18 mouse cellular contexts compared by ENCODE assay signal in genomic region chr6:40610244-40610643, GRCm38 (mm10). TPM values are rescaled to one million over a fixed set of nuclear protein-coding genes. Genes with fewer than 3 reads are reported as not detected.
DNase-seq lines count a peak whose midpoint lies in the region; ATAC-seq and TF ChIP-seq lines count a peak whose summit lies in the region.
"Had no signal": no experiment of that assay in that cellular context is flagged by ENCODE, and none has a peak within 500 bp of the region (broad histone marks: within the 10 kb centered on the region; RNA-seq: fewer than 3 reads in every experiment).

No protein-coding gene starts in this region.

- H3K27me3 ChIP-seq in midbrain, postnatal 0 days (ENCODE audit: insufficient read depth, low read length): no peaks in the 10 kb centered on the region
- H3K27me3 ChIP-seq in midbrain, embryonic 11.5 days (ENCODE audit: control insufficient read depth, insufficient read depth, low read length): no peaks in the 10 kb centered on the region
- H3K27me3 ChIP-seq: liver, embryonic 15.5 days had no signal

- H3K4me2 ChIP-seq in midbrain, postnatal 0 days (ENCODE audit: low read depth, low read length, poor library complexity, severe bottlenecking): no peak overlapping the region
- no peak overlapping the region for H3K4me2 ChIP-seq in midbrain, embryonic 11.5 days
- H3K4me2 ChIP-seq: liver, embryonic 15.5 days had no signal

- no peak overlapping the region for H3K27ac ChIP-seq in midbrain, postnatal 0 days (ENCODE audit: low read depth, low read length)
- H3K27ac ChIP-seq in midbrain, embryonic 11.5 days (ENCODE audit: low read depth, low read length): no peak overlapping the region
- H3K27ac ChIP-seq: heart, embryonic 10.5 days; liver, embryonic 15.5 days; macrophage had no signal

- ATAC-seq in midbrain, postnatal 0 days (ENCODE audit: low FRiP score): no peak
- ATAC-seq in midbrain, embryonic 11.5 days (ENCODE audit: low FRiP score): no peak
- ATAC-seq: activated CD4-positive, CD25-positive, alpha-beta regulatory T cell, adult 4 months; CD4-positive, CD25-positive, alpha-beta regulatory T cell, adult 4 months had no signal

- H3K36me3 ChIP-seq in midbrain, postnatal 0 days (ENCODE audit: insufficient read depth, low read length): no peaks in the 10 kb centered on the region
- no peaks in the 10 kb centered on the region for H3K36me3 ChIP-seq in midbrain, embryonic 11.5 days (ENCODE audit: control insufficient read depth, insufficient read depth, low read length)
- H3K36me3 ChIP-seq: heart, embryonic 10.5 days; liver, embryonic 15.5 days had no signal

- no peak for TF ChIP-seq CTCF in midbrain, postnatal 0 days (IDR thresholded peaks at IDR 0.05)

- no peaks in the 10 kb centered on the region for H3K9me3 ChIP-seq in midbrain, postnatal 0 days (ENCODE audit: low read length)
- H3K9me3 ChIP-seq in midbrain, embryonic 11.5 days (ENCODE audit: control insufficient read depth, low read length): no peaks in the 10 kb centered on the region
- H3K9me3 ChIP-seq: heart, embryonic 10.5 days; liver, embryonic 15.5 days had no signal

- no peak overlapping the region for H3K4me3 ChIP-seq in midbrain, postnatal 0 days (ENCODE audit: low read depth, low read length)
- no peak overlapping the region for H3K4me3 ChIP-seq in midbrain, embryonic 11.5 days (ENCODE audit: low read depth, low read length)
- H3K4me3 ChIP-seq: heart, embryonic 10.5 days; liver, embryonic 15.5 days had no signal

- WGBS in midbrain, postnatal 0 days: 55% methylated on average over 8 of the region's 8 CpGs
- 90% methylated on average over 8 of the region's 8 CpGs for WGBS in midbrain, embryonic 11.5 days

- no peaks in the 10 kb centered on the region for H3K4me1 ChIP-seq in midbrain, postnatal 0 days (ENCODE audit: insufficient read depth, low read length)
- H3K4me1 ChIP-seq in midbrain, embryonic 11.5 days (ENCODE audit: control insufficient read depth, insufficient read depth, low read length): no peaks in the 10 kb centered on the region
- H3K4me1 ChIP-seq: heart, embryonic 10.5 days; liver, embryonic 15.5 days had no signal

- no peak overlapping the region for H3K9ac ChIP-seq in midbrain, postnatal 0 days (replicated peaks; ENCODE audit: low read length, poor library complexity, severe bottlenecking)
- H3K9ac ChIP-seq in midbrain, embryonic 11.5 days (ENCODE audit: low read length): no peak overlapping the region
- H3K9ac ChIP-seq: liver, embryonic 15.5 days had no signal

- peak; percentile 23 to 29 for DNase-seq in frontal cortex, postnatal 36 days (ENCODE audit: low spot score in 2 of 2)
- no peak for DNase-seq in frontal cortex, postnatal 25 days (ENCODE audit: low spot score in 2 of 2)
- DNase-seq in midbrain, postnatal 0 days (ENCODE audit: low spot score): peak; percentile 57
- DNase-seq in midbrain, embryonic 11.5 days (ENCODE audit: low spot score, missing footprints): no peak
- DNase-seq in layer of hippocampus, postnatal 10 days (ENCODE audit: low spot score in 2 of 2): peak; percentile 28 to 34
- DNase-seq in adrenal gland, adult 18-20 months (ENCODE audit: low spot score in 2 of 2): no peak
- DNase-seq in thymus, postnatal 0 days (ENCODE audit: low spot score): no peak
- DNase-seq: heart, postnatal 4 days; kidney, adult 2 months; thymus, postnatal 4 days had no signal

RNA-seq across cellular contexts. Expression of gene Tas2r138, which starts 2.9 kb away (rescaled TPM):
- not detected in 2 replicates for total RNA-seq in midbrain, postnatal 0 days (2014; rRNA removed)
- polyA plus RNA-seq in midbrain, postnatal 0 days (2015; fragmentation: Nextera tagmentation; extraction: Ambion mirVana): not detected in 2 replicates
- polyA plus RNA-seq in midbrain, embryonic 11.5 days (2014; fragmentation: Nextera tagmentation; extraction: Ambion mirVana): not detected in 2 replicates
- not detected for total RNA-seq in layer of hippocampus, postnatal 10 days (2021)
- not detected for total RNA-seq in adrenal gland, adult 18-20 months (2021)
- 0.13 TPM in 1 of 2 replicates, not detected in the other for polyA plus RNA-seq in thymus, postnatal 0 days (2015; fragmentation: Nextera tagmentation; extraction: Ambion mirVana)
- total RNA-seq: gastrocnemius, adult 8-10 months; heart, postnatal 4 days; neutrophil, adult 5-6 weeks had no signal
- polyA plus RNA-seq: activated CD4-positive, CD25-positive, alpha-beta regulatory T cell, adult 4 months; CD4-positive, CD25-positive, alpha-beta regulatory T cell, adult 4 months; heart, embryonic 10.5 days; liver, embryonic 15.5 days; macrophage; stomach, embryonic 16.5 days had no signal

RNA-seq across cellular contexts. Expression of gene Mgam, which starts 18.4 kb away (rescaled TPM):
- 1.1 and 1.8 TPM in 2 replicates for total RNA-seq in midbrain, postnatal 0 days (2014; rRNA removed)
- polyA plus RNA-seq in midbrain, postnatal 0 days (2015; fragmentation: Nextera tagmentation; extraction: Ambion mirVana): 0.11 and 0.26 TPM in 2 replicates
- not detected in 2 replicates for polyA plus RNA-seq in midbrain, embryonic 11.5 days (2014; fragmentation: Nextera tagmentation; extraction: Ambion mirVana)
- total RNA-seq in layer of hippocampus, postnatal 10 days (2021): 1 to 10 TPM in 1 of 2 experiments, under 1 TPM in 1; 0.62 to 1.3 TPM
- total RNA-seq in adrenal gland, adult 18-20 months (2021): under 1 TPM in 1 of 2 experiments, not detected in 1; 0.89 TPM
- 1.1 and 1.2 TPM in 2 replicates for polyA plus RNA-seq in thymus, postnatal 0 days (2015; fragmentation: Nextera tagmentation; extraction: Ambion mirVana)
- polyA plus RNA-seq: activated CD4-positive, CD25-positive, alpha-beta regulatory T cell, adult 4 months had no signal

RNA-seq across cellular contexts. Expression of gene Clec5a, which starts 24.6 kb away (rescaled TPM):
- total RNA-seq in midbrain, postnatal 0 days (2014; rRNA removed): 2.1 TPM in 1 of 2 replicates, not detected in the other
- polyA plus RNA-seq in midbrain, postnatal 0 days (2015; fragmentation: Nextera tagmentation; extraction: Ambion mirVana): 0.52 and 0.79 TPM in 2 replicates
- polyA plus RNA-seq in midbrain, embryonic 11.5 days (2014; fragmentation: Nextera tagmentation; extraction: Ambion mirVana): 0.37 and 0.73 TPM in 2 replicates
- under 1 TPM in 1 of 2 experiments, not detected in 1; 0.39 TPM for total RNA-seq in layer of hippocampus, postnatal 10 days (2021)
- total RNA-seq in adrenal gland, adult 18-20 months (2021): 1 to 10 TPM in 1 of 2 experiments, under 1 TPM in 1; 0.86 to 1.1 TPM
- polyA plus RNA-seq in thymus, postnatal 0 days (2015; fragmentation: Nextera tagmentation; extraction: Ambion mirVana): 1.1 and 1.2 TPM in 2 replicates
- polyA plus RNA-seq: activated CD4-positive, CD25-positive, alpha-beta regulatory T cell, adult 4 months; CD4-positive, CD25-positive, alpha-beta regulatory T cell, adult 4 months had no signal

RNA-seq across cellular contexts. Expression of gene Olfr460, which starts 41.0 kb away (rescaled TPM):
- total RNA-seq in midbrain, postnatal 0 days (2014; rRNA removed): 0.05 TPM in 1 of 2 replicates, not detected in the other
- polyA plus RNA-seq in midbrain, postnatal 0 days (2015; fragmentation: Nextera tagmentation; extraction: Ambion mirVana): not detected in 2 replicates
- not detected in 2 replicates for polyA plus RNA-seq in midbrain, embryonic 11.5 days (2014; fragmentation: Nextera tagmentation; extraction: Ambion mirVana)
- not detected for total RNA-seq in layer of hippocampus, postnatal 10 days (2021)
- total RNA-seq in adrenal gland, adult 18-20 months (2021): not detected
- polyA plus RNA-seq in thymus, postnatal 0 days (2015; fragmentation: Nextera tagmentation; extraction: Ambion mirVana): not detected in 2 replicates
- total RNA-seq: gastrocnemius, adult 8-10 months; heart, postnatal 4 days; neutrophil, adult 5-6 weeks had no signal
- polyA plus RNA-seq: activated CD4-positive, CD25-positive, alpha-beta regulatory T cell, adult 4 months; CD4-positive, CD25-positive, alpha-beta regulatory T cell, adult 4 months; heart, embryonic 10.5 days; liver, embryonic 15.5 days; macrophage; stomach, embryonic 16.5 days had no signal

RNA-seq across cellular contexts. Expression of gene Olfr461, which starts 55.4 kb away (rescaled TPM):
- not detected in 2 replicates for total RNA-seq in midbrain, postnatal 0 days (2014; rRNA removed)
- 0.29 TPM in 1 of 2 replicates, not detected in the other for polyA plus RNA-seq in midbrain, postnatal 0 days (2015; fragmentation: Nextera tagmentation; extraction: Ambion mirVana)
- 0.10 and 0.19 TPM in 2 replicates for polyA plus RNA-seq in midbrain, embryonic 11.5 days (2014; fragmentation: Nextera tagmentation; extraction: Ambion mirVana)
- not detected for total RNA-seq in layer of hippocampus, postnatal 10 days (2021)
- not detected for total RNA-seq in adrenal gland, adult 18-20 months (2021)
- 0.22 TPM in 1 of 2 replicates, not detected in the other for polyA plus RNA-seq in thymus, postnatal 0 days (2015; fragmentation: Nextera tagmentation; extraction: Ambion mirVana)
- total RNA-seq: gastrocnemius, adult 8-10 months; heart, postnatal 4 days; neutrophil, adult 5-6 weeks had no signal
- polyA plus RNA-seq: activated CD4-positive, CD25-positive, alpha-beta regulatory T cell, adult 4 months; CD4-positive, CD25-positive, alpha-beta regulatory T cell, adult 4 months; heart, embryonic 10.5 days; kidney, adult 2 months; liver, embryonic 15.5 days; macrophage had no signal

Comparison
In these comparisons a context has a peak if more than half of its experiments do, and no peak if none do; other contexts are left out.
1. DNase-seq: peak in frontal cortex, postnatal 36 days (2 of 2), midbrain, postnatal 0 days (single experiment) and layer of hippocampus, postnatal 10 days (2 of 2); none in frontal cortex, postnatal 25 days (0 of 2), midbrain, embryonic 11.5 days (single experiment), adrenal gland, adult 18-20 months (0 of 2) and thymus, postnatal 0 days (single experiment).